Mouse (Mus musculus) gastrocnemius, postnatal 36 days (tissue): Measurements from ENCODE around the gene Rngtt. TPM values are rescaled to one million over a fixed set of nuclear protein-coding genes. Genes with fewer than 3 reads are reported as not detected.

Experiments
- microRNA-seq, 2 experiments: library from miRNA; unstranded; fragments of <30 nt; microRNA quantifications; one replicate each; pipeline ENCODE4 v1.2.0; 2021
- total RNA-seq, 2 experiments: library from RNA; stranded (reverse); gene quantifications; 2 replicates each; pipeline ENCODE4 v1.2.3; 2021

Gene Rngtt
- total RNA-seq, 2 experiments from 2014 or later, result 6.3 to 6.8 TPM

Small RNA genes within 50 kb of the gene (microRNA-seq; reads per million reads assigned to microRNA genes)
- gene Mir8118, result 0 to 2.1 reads per million in 2 experiments

Other genes with a start within 250 kb of the Rngtt start
- 1 to 10 TPM; 6.7 to 6.9 TPM for gene Gabrr2, start 247.3 kb upstream of the Rngtt start, total RNA-seq
- not detected for gene Gabrr1, start 177.8 kb upstream of the Rngtt start, total RNA-seq
- gene Pm20d2, start 120.6 kb upstream of the Rngtt start, total RNA-seq, result 10 to 100 TPM; 23.9 to 42.6 TPM
- not detected for gene Srsf12, start 101.3 kb upstream of the Rngtt start, total RNA-seq
- gene Pnrc1, start 20.1 kb upstream of the Rngtt start, total RNA-seq, result 100 to 1,000 TPM; 152 to 180 TPM